Mouse (Mus musculus) layer of hippocampus, adult 2 months (tissue): Measurements from ENCODE around the gene Ctss. TPM values are rescaled to one million over a fixed set of nuclear protein-coding genes. Genes with fewer than 3 reads are reported as not detected.
"Not testable (repeated sequence)": the region's sequence is repeated elsewhere in the genome, so short reads cannot be mapped to it uniquely, and the experiment has no call there.

Experiments
- DNase-seq, 2 experiments: peaks; one replicate each; pipeline ENCODE4 v3.0.0; 2022; ENCODE audit warnings: low spot score in 2 of 2
- H3K27ac ChIP-seq: fragments of 200-600 bp; 2 replicates; pipeline ENCODE4 v1.8.1; 2022
- H3K4me3 ChIP-seq: fragments of 200-600 bp; 2 replicates; pipeline ENCODE4 v1.8.1; 2022; ENCODE audit warnings: mild to moderate bottlenecking
- CTCF ChIP-seq: fragments of 200-600 bp; conservative IDR thresholded peaks from 2 replicates; pipeline ENCODE4 v1.8.1; 2022; ENCODE audit warnings: antibody characterized with exemption, mild to moderate bottlenecking, moderate library complexity
- total RNA-seq, 2 experiments: library from RNA; stranded (reverse); gene quantifications; 2 replicates each; pipeline ENCODE4 v1.2.3; 2021

The Ctss gene
- total RNA-seq, 2 experiments from 2014 or later, result 55.0 to 57.5 TPM

GRCm38 (mm10) chr3:95517493-95517898, 9.1 kb upstream of the Ctss start:
- peak; percentile 89 for TF ChIP-seq CTCF
- peak; percentile 78 to 81 for DNase-seq
- Histone ChIP-seq H3K27ac (peak overlapping the region; percentile 54), H3K4me3 (no peak overlapping the region)

- H3K27ac ChIP-seq, result no peak overlapping the region
- TF ChIP-seq CTCF, result no peak
- no peak for DNase-seq
- H3K4me3 ChIP-seq, result no peak overlapping the region
These were observed 7.7 kb upstream of the Ctss start for GRCm38 (mm10) chr3:95518891-95519290.

GRCm38 (mm10) chr3:95519315-95519714, 7.3 kb upstream of the Ctss start:
- H3K4me3 ChIP-seq, result no peak overlapping the region
- no peak for DNase-seq
- no peak overlapping the region for H3K27ac ChIP-seq
- no peak for TF ChIP-seq CTCF

GRCm38 (mm10) chr3:95520100-95520499, 6.5 kb upstream of the Ctss start:
- DNase-seq, result no peak
- no peak for TF ChIP-seq CTCF
- no peak overlapping the region for H3K27ac ChIP-seq
- H3K4me3 ChIP-seq, result no peak overlapping the region

GRCm38 (mm10) chr3:95521168-95521567, 5.4 kb upstream of the Ctss start:
- DNase-seq, result no peak
- Histone ChIP-seq H3K4me3 (no peak overlapping the region), H3K27ac (peak overlapping the region; percentile 53; the same call in 1 of the 2 replicates)
- no peak for TF ChIP-seq CTCF

- H3K27ac ChIP-seq, result no peak overlapping the region
- no peak for TF ChIP-seq CTCF
- no peak for DNase-seq
- no peak overlapping the region for H3K4me3 ChIP-seq
These were observed 2.9 kb upstream of the Ctss start for GRCm38 (mm10) chr3:95523662-95524061.

- no peak for DNase-seq
- no peak overlapping the region for H3K27ac ChIP-seq
- H3K4me3 ChIP-seq, result no peak overlapping the region
- TF ChIP-seq CTCF, result no peak
These were observed 1.9 kb upstream of the Ctss start for GRCm38 (mm10) chr3:95524673-95525072.

GRCm38 (mm10) chr3:95526111-95526510, 475 bp upstream of the Ctss start:
- Histone ChIP-seq H3K27ac (no peak overlapping the region), H3K4me3 (no peak overlapping the region)
- DNase-seq, result no peak
- no peak for TF ChIP-seq CTCF

GRCm38 (mm10) chr3:95529814-95530213, 3.2 kb downstream of the Ctss start:
- DNase-seq, result no peak
- no peak for TF ChIP-seq CTCF

GRCm38 (mm10) chr3:95531025-95531424, 4.4 kb downstream of the Ctss start:
- Histone ChIP-seq H3K4me3 (no peak overlapping the region), H3K27ac (no peak overlapping the region)
- DNase-seq, result no peak
- TF ChIP-seq CTCF, result peak; percentile 17; the same call in 1 of the 2 replicates

More at GRCm38 (mm10) chr3:95529814-95530213, 3.2 kb downstream of the Ctss start:
- Histone ChIP-seq H3K4me3 (no peak overlapping the region), H3K27ac (no peak overlapping the region)

GRCm38 (mm10) chr3:95533364-95533763, 6.8 kb downstream of the Ctss start:
- no peak overlapping the region for H3K27ac ChIP-seq
- no peak for TF ChIP-seq CTCF
- no peak for DNase-seq
- H3K4me3 ChIP-seq, result no peak overlapping the region

- no peak for DNase-seq
- TF ChIP-seq CTCF, result no peak
- Histone ChIP-seq H3K4me3 (no peak overlapping the region), H3K27ac (no peak overlapping the region)
These were observed 8.3 kb downstream of the Ctss start for GRCm38 (mm10) chr3:95534927-95535326.

- Histone ChIP-seq H3K4me3 (no peak overlapping the region), H3K27ac (no peak overlapping the region)
- no peak for TF ChIP-seq CTCF
- DNase-seq, result no peak
These were observed 12.3 kb downstream of the Ctss start for GRCm38 (mm10) chr3:95538936-95539335.

- H3K4me3 ChIP-seq, result no peak overlapping the region
- no peak overlapping the region for H3K27ac ChIP-seq
- no peak for DNase-seq
- TF ChIP-seq CTCF, result no peak
These were observed 13.3 kb downstream of the Ctss start for GRCm38 (mm10) chr3:95539837-95540236.

GRCm38 (mm10) chr3:95541186-95541585, 14.6 kb downstream of the Ctss start:
- H3K27ac ChIP-seq, DNase-seq, H3K4me3 ChIP-seq: not testable (repeated sequence)
